ENCODE assay signal across 13 mouse cellular contexts in the genomic region with DNA sequence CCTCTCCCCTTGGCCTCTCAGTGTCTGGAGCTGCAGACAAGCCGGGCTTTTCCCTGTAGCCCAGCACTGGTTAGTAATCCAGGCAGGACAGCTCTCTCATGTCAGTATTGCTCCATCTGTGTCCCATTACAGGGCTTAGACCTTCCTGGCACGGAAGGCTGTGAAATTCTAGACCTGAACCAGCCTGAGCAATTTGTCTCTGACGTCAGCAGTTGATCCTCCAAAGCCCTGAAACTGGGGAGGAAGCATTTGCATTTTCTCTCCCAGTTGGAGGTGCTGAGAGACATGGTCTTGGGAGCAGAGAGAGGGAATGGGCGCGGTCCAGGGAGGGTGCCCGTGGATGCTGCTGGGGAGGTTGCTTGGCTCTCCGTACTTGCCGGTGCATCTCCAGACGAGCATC. TPM values are rescaled to one million over a fixed set of nuclear protein-coding genes. Genes with fewer than 3 reads are reported as not detected.
DNase-seq lines count a peak whose midpoint lies in the region; ATAC-seq lines count a peak whose summit lies in the region.
"Had no signal": no experiment of that assay in that cellular context is flagged by ENCODE, and none has a peak within 500 bp of the region (broad histone marks: within the 10 kb centered on the region; RNA-seq: fewer than 3 reads in every experiment).

No protein-coding gene starts in this region.

- peak; percentile 25 for DNase-seq in heart, postnatal 4 days
- no peak for DNase-seq in heart, embryonic 10.5 days (ENCODE audit: low spot score)
- peak; percentile 61 for DNase-seq in ES-CJ7 (ENCODE audit: low read depth, low spot score)
- DNase-seq in testis, postnatal 10 days (ENCODE audit: low spot score) = no peak
- no peak for DNase-seq in left cerebral cortex, adult 9 months (ENCODE audit: low spot score in 2 of 2)
- no peak for DNase-seq in adrenal gland, postnatal 4 days (ENCODE audit: low spot score in 2 of 2)
- DNase-seq: adrenal gland, postnatal 10 days; thymus, adult 2 months had no signal

- H3K4me1 ChIP-seq in heart, embryonic 10.5 days = peaks cover 6% of the 10 kb centered on the region; the same call in 1 of the 2 replicates
- H3K4me1 ChIP-seq in embryonic facial prominence, embryonic 13.5 days = peaks cover 10% of the 10 kb centered on the region
- H3K4me1 ChIP-seq in limb, embryonic 12.5 days (replicated peaks) = peaks cover 15% of the 10 kb centered on the region

- WGBS in heart, embryonic 10.5 days = 18% methylated on average over 9 of the region's 9 CpGs
- WGBS in embryonic facial prominence, embryonic 13.5 days = 10% methylated on average over 9 of the region's 9 CpGs
- WGBS in limb, embryonic 12.5 days = 15% methylated on average over 9 of the region's 9 CpGs

- no peaks in the 10 kb centered on the region for H3K36me3 ChIP-seq in heart, embryonic 10.5 days
- no peaks in the 10 kb centered on the region for H3K36me3 ChIP-seq in embryonic facial prominence, embryonic 13.5 days
- H3K36me3 ChIP-seq in limb, embryonic 12.5 days = no peaks in the 10 kb centered on the region

- H3K27ac ChIP-seq in heart, embryonic 10.5 days = no peak overlapping the region
- H3K27ac ChIP-seq in embryonic facial prominence, embryonic 13.5 days = peak overlapping the region; percentile 55
- H3K27ac ChIP-seq in limb, embryonic 12.5 days = peak overlapping the region; percentile 81

- peak overlapping the region; percentile 49 for H3K4me2 ChIP-seq in embryonic facial prominence, embryonic 13.5 days
- H3K4me2 ChIP-seq in limb, embryonic 12.5 days = peak overlapping the region; percentile 45

- H3K9me3 ChIP-seq in heart, embryonic 10.5 days = no peaks in the 10 kb centered on the region
- no peaks in the 10 kb centered on the region for H3K9me3 ChIP-seq in embryonic facial prominence, embryonic 13.5 days
- H3K9me3 ChIP-seq in limb, embryonic 12.5 days = no peaks in the 10 kb centered on the region

- H3K27me3 ChIP-seq in heart, embryonic 10.5 days (ENCODE audit: insufficient read depth, poor library complexity, severe bottlenecking) = no peaks in the 10 kb centered on the region
- H3K27me3 ChIP-seq in embryonic facial prominence, embryonic 13.5 days = no peaks in the 10 kb centered on the region
- H3K27me3 ChIP-seq in limb, embryonic 12.5 days = no peaks in the 10 kb centered on the region

- 0 out of 2 replicates have a peak, but pooled peaks have one; percentile 70 for ATAC-seq in embryonic facial prominence, embryonic 13.5 days (ENCODE audit: insufficient number of reproducible peaks, insufficient read depth, low FRiP score, low TSS enrichment, low read depth)
- peak; percentile 89 for ATAC-seq in limb, embryonic 12.5 days (ENCODE audit: insufficient number of reproducible peaks, insufficient read depth, low FRiP score, low TSS enrichment, low read depth)
- ATAC-seq: CD4-positive, CD25-positive, alpha-beta regulatory T cell, adult 4 months had no signal

- H3K4me3 ChIP-seq in heart, embryonic 10.5 days = no peak overlapping the region
- H3K4me3 ChIP-seq in embryonic facial prominence, embryonic 13.5 days = 0 out of 2 replicates have a peak overlapping the region, but pooled peaks have one; percentile 10
- no peak overlapping the region for H3K4me3 ChIP-seq in limb, embryonic 12.5 days (replicated peaks)

- no peak overlapping the region for H3K9ac ChIP-seq in embryonic facial prominence, embryonic 13.5 days
- no peak overlapping the region for H3K9ac ChIP-seq in limb, embryonic 12.5 days (replicated peaks)

RNA-seq across cellular contexts. Expression of a gene that starts 19.0 kb away (rescaled TPM):
- under 1 TPM; 0.29 to 0.33 TPM for total RNA-seq in heart, postnatal 4 days (2021)
- polyA plus RNA-seq in heart, embryonic 10.5 days (2016; fragmentation: Nextera tagmentation; extraction: Ambion mirVana) = 0.14 TPM in 1 of 2 replicates, not detected in the other
- not detected in 2 replicates for polyA plus RNA-seq in embryonic facial prominence, embryonic 13.5 days (2015; fragmentation: Nextera tagmentation; extraction: Ambion mirVana)
- 0.63 and 0.67 TPM in 2 replicates for polyA plus RNA-seq in limb, embryonic 12.5 days (2016; fragmentation: Nextera tagmentation; extraction: Ambion mirVana)
- not detected for total RNA-seq in adrenal gland, postnatal 4 days (2021)
- total RNA-seq: liver, adult 2 months; neutrophil, adult 5-6 weeks had no signal
- polyA plus RNA-seq: CD4-positive, CD25-positive, alpha-beta regulatory T cell, adult 4 months; liver, adult 2 months had no signal

RNA-seq across cellular contexts. Expression of a gene that starts 31.2 kb away (rescaled TPM):
- total RNA-seq in heart, postnatal 4 days (2021) = 10 to 100 TPM; 13.0 to 14.3 TPM
- 22.8 and 29.8 TPM in 2 replicates for polyA plus RNA-seq in heart, embryonic 10.5 days (2016; fragmentation: Nextera tagmentation; extraction: Ambion mirVana)
- 31.1 and 39.6 TPM in 2 replicates for polyA plus RNA-seq in embryonic facial prominence, embryonic 13.5 days (2015; fragmentation: Nextera tagmentation; extraction: Ambion mirVana)
- polyA plus RNA-seq in limb, embryonic 12.5 days (2016; fragmentation: Nextera tagmentation; extraction: Ambion mirVana) = 41.5 and 43.7 TPM in 2 replicates
- total RNA-seq in adrenal gland, postnatal 4 days (2021) = 10 to 100 TPM; 11.1 to 14.8 TPM
- total RNA-seq: liver, adult 2 months; neutrophil, adult 5-6 weeks had no signal
- polyA plus RNA-seq: CD4-positive, CD25-positive, alpha-beta regulatory T cell, adult 4 months had no signal

Comparison
In these comparisons a context has a peak if more than half of its experiments do, and no peak if none do; other contexts are left out.
1. DNase-seq: peak in heart, postnatal 4 days (single experiment) and ES-CJ7 (single experiment); none in heart, embryonic 10.5 days (single experiment), testis, postnatal 10 days (single experiment), left cerebral cortex, adult 9 months (0 of 2) and adrenal gland, postnatal 4 days (0 of 2).